Mouse (Mus musculus) G1E (cell line): Measurements from ENCODE around the gene Med9. TPM values are rescaled to one million over a fixed set of nuclear protein-coding genes. Genes with fewer than 3 reads are reported as not detected.
A peak's percentile ranks its signal among the peaks of the same experiment; 100 is the strongest.

Source experiments
- ATAC-seq: 2 replicates; pipeline ENCODE4 v1.8.0; 2016; ENCODE audit warnings: mild to moderate bottlenecking; ENCODE audit not compliant: insufficient number of reproducible peaks, poor library complexity, low FRiP score, severe bottlenecking; ENCODE audit errors: extremely low read depth
- DNase-seq: peaks from one replicate; pipeline ENCODE4 v3.0.0; 2012; ENCODE audit warnings: low spot score
- H3K27me3 ChIP-seq: 2 replicates; pipeline ENCODE4 v1.6.1; 2012; ENCODE audit warnings: mild to moderate bottlenecking, low read length, inconsistent platforms; ENCODE audit not compliant: insufficient read depth
- H3K36me3 ChIP-seq: replicated peaks from 2 replicates; pipeline ENCODE3; 2012; ENCODE audit warnings: mild to moderate bottlenecking, inconsistent platforms
- H3K4me1 ChIP-seq: 2 replicates; pipeline ENCODE4 v1.6.1; 2012; ENCODE audit warnings: low read depth, low read length, inconsistent platforms, mixed read lengths; ENCODE audit not compliant: insufficient read depth
- H3K4me3 ChIP-seq: 2 replicates; pipeline ENCODE4 v1.5.1; 2012; ENCODE audit warnings: low read depth, mild to moderate bottlenecking, inconsistent platforms, low read length, moderate library complexity, mixed read lengths
- H3K9me3 ChIP-seq: replicated peaks from 2 replicates; pipeline ENCODE4 v1.6.1; 2012; ENCODE audit warnings: inconsistent platforms
- CTCF ChIP-seq: IDR thresholded peaks from 2 replicates; pipeline ENCODE4 v1.5.1; 2012; ENCODE audit warnings: low read depth, low read length, inconsistent platforms, mixed read lengths
- GATA1 ChIP-seq: IDR thresholded peaks from 2 replicates; pipeline ENCODE4 v1.6.1; 2012; ENCODE audit warnings: borderline replicate concordance, low read length, inconsistent platforms, mixed read lengths
- GATA2 ChIP-seq: IDR thresholded peaks from 2 replicates; pipeline ENCODE4 v1.6.1; 2012; ENCODE audit warnings: low read depth, low read length, inconsistent platforms, borderline replicate concordance
- POLR2AphosphoS5 ChIP-seq: IDR thresholded peaks from 2 replicates; pipeline ENCODE4 v1.6.1; 2012; ENCODE audit warnings: low read depth, low read length, inconsistent platforms; ENCODE audit not compliant: insufficient replicate concordance
- TAL1 ChIP-seq: conservative IDR thresholded peaks from 2 replicates; pipeline ENCODE4 v1.6.1; 2012; ENCODE audit warnings: low read depth, low read length, inconsistent platforms, mixed read lengths
- polyA plus RNA-seq: library from polyadenylated mRNA; stranded (reverse); fragments of >175 nt; gene quantifications from 2 replicates; pipeline ENCODE4 v1.2.3, GENCODE M21; 2012
- total RNA-seq, 2 experiments: library from RNA; stranded (forward) in 1 of 2; stranded (reverse) in 1 of 2; fragments of 200-1000 nt in 1 of 2; fragments of >200 nt in 1 of 2; fragmentation: Nextera tagmentation in 1 of 2; gene quantifications; 2 replicates each; pipeline ENCODE4 v1.2.3; 2014 to 2017

Gene Med9
- total and polyA plus RNA-seq, 3 experiments: 13.7 to 59.5 (median 23.2) TPM

- Histone ChIP-seq H3K4me1 (peaks cover 30% of the 10 kb centered on the region), H3K36me3 (peaks cover 78% of the 10 kb centered on the region), H3K9me3 (no peaks in the 10 kb centered on the region)
Measured at GRCm38 (mm10) chr11:59960476-59961337, 12.7 kb downstream of the Med9 start.

GRCm38 (mm10) chr11:59961338-59961875, 13.4 kb downstream of the Med9 start:
- Histone ChIP-seq H3K9me3 (no peaks in the 10 kb centered on the region), H3K36me3 (peaks cover 72% of the 10 kb centered on the region), H3K4me3 (no peak overlapping the region), H3K27me3 (peaks cover 19% of the 10 kb centered on the region), H3K4me1 (peaks cover 38% of the 10 kb centered on the region)
- DNase-seq (no peak), ATAC-seq (no peak)
- no peak for TF ChIP-seq POLR2AphosphoS5

More at GRCm38 (mm10) chr11:59960476-59961337, 12.7 kb downstream of the Med9 start:
- no peak for TF ChIP-seq GATA1
- DNase-seq (no peak), ATAC-seq (no peak)
- H3K4me3 ChIP-seq: no peak overlapping the region
- H3K27me3 ChIP-seq: peaks cover 12% of the 10 kb centered on the region; the same call in 1 of the 2 replicates

GRCm38 (mm10) chr11:59962590-59962989, 14.6 kb downstream of the Med9 start:
- Histone ChIP-seq H3K9me3 (no peaks in the 10 kb centered on the region), H3K36me3 (peaks cover 61% of the 10 kb centered on the region), H3K4me1 (peaks cover 38% of the 10 kb centered on the region), H3K4me3 (no peak overlapping the region), H3K27me3 (peaks cover 27% of the 10 kb centered on the region)
- DNase-seq (no peak), ATAC-seq (no peak)
- no peak for TF ChIP-seq CTCF
- no peak for TF ChIP-seq TAL1
- TF ChIP-seq GATA2: no peak
- no peak for TF ChIP-seq POLR2AphosphoS5
- TF ChIP-seq GATA1: no peak

GRCm38 (mm10) chr11:59963364-59964162, 15.6 kb downstream of the Med9 start:
- Histone ChIP-seq H3K9me3 (no peaks in the 10 kb centered on the region), H3K27me3 (peaks cover 36% of the 10 kb centered on the region), H3K4me3 (peak overlapping the region; percentile 71; the same call in 1 of the 2 replicates), H3K4me1 (peaks cover 38% of the 10 kb centered on the region), H3K36me3 (peaks cover 53% of the 10 kb centered on the region)
- ATAC-seq (no peak), DNase-seq (no peak)
- TF ChIP-seq GATA1: no peak
- no peak for TF ChIP-seq TAL1
- TF ChIP-seq GATA2: no peak
- TF ChIP-seq CTCF: no peak
- no peak for TF ChIP-seq POLR2AphosphoS5

GRCm38 (mm10) chr11:59964163-59964758, 16.3 kb downstream of the Med9 start:
- Histone ChIP-seq H3K27me3 (peaks cover 38% of the 10 kb centered on the region), H3K4me3 (peak overlapping the region; percentile 71), H3K4me1 (peaks cover 38% of the 10 kb centered on the region), H3K9me3 (no peaks in the 10 kb centered on the region), H3K36me3 (peaks cover 47% of the 10 kb centered on the region)
- DNase-seq (no peak), ATAC-seq (no peak)
- TF ChIP-seq CTCF (no peak), POLR2AphosphoS5 (no peak), GATA2 (no peak), TAL1 (no peak), GATA1 (no peak)

- TF ChIP-seq GATA1: no peak
- no peak for TF ChIP-seq CTCF
- TF ChIP-seq POLR2AphosphoS5: no peak
- TF ChIP-seq TAL1: no peak
- no peak for TF ChIP-seq GATA2
- Histone ChIP-seq H3K4me3 (peak within 1 kb of the TSS; percentile 71), H3K36me3 (peaks cover 41% of the 10 kb centered on the region), H3K9me3 (no peaks in the 10 kb centered on the region), H3K4me1 (peaks cover 38% of the 10 kb centered on the region), H3K27me3 (peaks cover 38% of the 10 kb centered on the region)
- DNase-seq (peak; percentile 82), ATAC-seq (peak; percentile 83)
Measured at GRCm38 (mm10) chr11:59964818-59965217, 16.8 kb downstream of the Med9 start, which contains the start of gene Rasd1. Gene Rasd1 (minus strand): TSS chr11:59964944.
